Mouse (Mus musculus): ENCODE measurements around the gene Hlcs.

DNA sequence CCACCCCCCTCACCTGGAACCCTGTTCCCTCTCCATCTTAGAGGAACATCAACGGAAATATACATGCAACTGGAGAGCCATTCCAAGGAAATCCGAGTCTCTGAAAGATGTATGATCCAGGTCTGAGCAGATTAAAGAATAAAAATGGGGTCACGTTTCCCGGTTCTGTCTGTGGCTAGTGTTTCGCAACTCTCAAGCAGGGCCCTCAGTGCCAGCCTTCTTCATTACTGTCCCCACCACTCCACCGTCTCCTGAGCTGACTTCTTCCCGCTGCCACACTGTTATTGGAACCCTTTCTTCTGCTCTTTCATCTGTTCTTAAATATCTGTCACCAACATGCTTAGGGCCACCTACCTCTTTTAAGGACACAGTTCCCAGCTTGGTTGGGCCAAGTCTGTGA is 200.2 kb downstream of the Hlcs start:
- TF ChIP-seq CTCF (IDR thresholded peaks at IDR 0.05; ENCODE audit: low read depth) (no peak), EP300 (optimal IDR thresholded peaks at IDR 0.05) (no peak)
